Mouse (Mus musculus): ENCODE measurements at regions not wholly inside any gene's neighbourhood (a gene's known extent, or its start where the extent isn't known, plus 50 kb on each side); places are given as distances from the start of the nearest gene placed in this dataset.

- TF ChIP-seq POLR2A (IDR thresholded peaks at IDR 0.05; ENCODE audit: borderline replicate concordance, insufficient read depth, low read length) (no peak), CTCF (IDR thresholded peaks at IDR 0.05; ENCODE audit: borderline replicate concordance, insufficient read depth, low read depth, low read length) (no peak)
These were observed 78.3 kb upstream of the Trim52 start for GRCm38 (mm10) chr14:106027686-106028085.

Measured in cerebellum, adult 2 months (tissue).